Mouse (Mus musculus) myocyte (in vitro differentiated cells): ENCODE measurements at regions not wholly inside any gene's neighbourhood (a gene's known extent, or its start where the extent isn't known, plus 50 kb on each side); places are given as distances from the start of the nearest gene placed in this dataset.

Experiments
- E2F4 ChIP-seq: IDR thresholded peaks from one replicate; pipeline ENCODE4 v1.6.1; 2011; ENCODE audit warnings: mild to moderate bottlenecking, control low read depth, moderate library complexity; ENCODE audit not compliant: insufficient read depth
- POLR2A ChIP-seq: IDR thresholded peaks from one replicate; pipeline ENCODE4 v1.6.1; 2011; ENCODE audit warnings: low read depth, mild to moderate bottlenecking, control low read depth, moderate library complexity; ENCODE audit not compliant: insufficient read length
- POLR2AphosphoS2 ChIP-seq: IDR thresholded peaks from one replicate; pipeline ENCODE4 v1.6.1; 2011; ENCODE audit warnings: low read depth, control low read depth; ENCODE audit not compliant: insufficient read length
- TCF12 ChIP-seq: IDR thresholded peaks from one replicate; pipeline ENCODE4 v1.6.1; 2011; ENCODE audit warnings: mild to moderate bottlenecking, control low read depth; ENCODE audit not compliant: poor library complexity, insufficient read depth, severe bottlenecking

- TF ChIP-seq POLR2AphosphoS2 = no peak
- TF ChIP-seq TCF12 = no peak
- TF ChIP-seq E2F4 = no peak
- no peak for TF ChIP-seq POLR2A
Observed at GRCm38 (mm10) chr9:84774348-84774747, 538.2 kb upstream of the Gm11114 start.
